Mouse (Mus musculus): Measurements from ENCODE around the gene Sema6d.

- no peak for TF ChIP-seq TAL1 (IDR thresholded peaks at IDR 0.05; ENCODE audit: low read length)
- no peak for TF ChIP-seq GATA1 (IDR thresholded peaks at IDR 0.05; ENCODE audit: low read length)
These were observed 234.4 kb downstream of the Sema6d start for GRCm38 (mm10) chr2:124324107-124324724.

All from erythroblast, embryonic 14.5 days (primary cell).